Mouse (Mus musculus) embryonic facial prominence, embryonic 14.5 days (tissue): Measurements from ENCODE around the gene Btbd1. TPM values are rescaled to one million over a fixed set of nuclear protein-coding genes. Genes with fewer than 3 reads are reported as not detected.
A peak's percentile ranks its signal among the peaks of the same experiment; 100 is the strongest.

Experiments
- ATAC-seq: fragments of 200-750 bp; cut with Nextera tagmentation; 2 replicates; pipeline ENCODE4 v1.8.0; 2017; ENCODE audit warnings: low read depth, moderate number of reproducible peaks, moderate TSS enrichment
- DNase-seq: peaks from one replicate; pipeline ENCODE4 v3.0.0-alpha.2; 2015; ENCODE audit warnings: low spot score
- H3K27ac ChIP-seq: fragments of 300-500 bp; sonication (generic); replicated peaks from 2 replicates; pipeline ENCODE4 v1.5.1; 2014; ENCODE audit warnings: low read depth, mild to moderate bottlenecking, low read length, moderate library complexity
- H3K27me3 ChIP-seq: fragments of 300-500 bp; sonication (generic); replicated peaks from 2 replicates; pipeline ENCODE4 v1.6.1; 2014; ENCODE audit warnings: low read length; ENCODE audit not compliant: control insufficient read depth, insufficient read depth
- H3K36me3 ChIP-seq: fragments of 300-500 bp; sonication (generic); 2 replicates; pipeline ENCODE4 v1.6.1; 2014; ENCODE audit warnings: low read length, mixed read lengths; ENCODE audit not compliant: control insufficient read depth, insufficient read depth
- H3K4me1 ChIP-seq: fragments of 300-500 bp; sonication (generic); 2 replicates; pipeline ENCODE4 v1.6.1; 2014; ENCODE audit warnings: antibody characterized with exemption, low read length; ENCODE audit not compliant: control insufficient read depth, insufficient read depth
- H3K4me2 ChIP-seq: fragments of 300-500 bp; sonication (generic); 2 replicates; pipeline ENCODE4 v1.6.1; 2014; ENCODE audit warnings: low read depth, mild to moderate bottlenecking, low read length, moderate library complexity, mixed read lengths
- H3K4me3 ChIP-seq: fragments of 300-500 bp; sonication (generic); 2 replicates; pipeline ENCODE4 v1.5.1; 2014; ENCODE audit warnings: low read depth, mild to moderate bottlenecking, low read length
- H3K9ac ChIP-seq: fragments of 300-500 bp; sonication (generic); 2 replicates; pipeline ENCODE4 v1.6.1; 2014; ENCODE audit warnings: low read depth, mild to moderate bottlenecking, low read length, moderate library complexity, mixed read lengths
- H3K9me3 ChIP-seq: fragments of 300-500 bp; sonication (generic); 2 replicates; pipeline ENCODE4 v1.6.1; 2016; ENCODE audit warnings: low read length; ENCODE audit not compliant: control insufficient read depth
- WGBS: fragments of 180-500 bp; shearing (Covaris S2); extraction: QIAGEN DNeasy Blood & Tissue Kit; methylation state at CpG from one replicate; pipeline ENCODE4 v1.1.7; 2014; 5-methylcytosine and 5-hydroxymethylcytosine counted together
- polyA plus RNA-seq: library from polyadenylated mRNA; unstranded; fragments of >200 nt; fragmentation: Nextera tagmentation; extraction: Ambion mirVana; gene quantifications from 2 replicates; pipeline ENCODE4 v1.2.1, GENCODE M21; 2014

Btbd1 gene
- polyA plus RNA-seq, 1 experiment from 2014 or later = 109 TPM

- Histone ChIP-seq H3K9me3 (no peaks in the 10 kb centered on the region), H3K36me3 (no peaks in the 10 kb centered on the region), H3K27me3 (peaks cover 28% of the 10 kb centered on the region), H3K4me2 (no peak overlapping the region), H3K9ac (no peak overlapping the region), H3K27ac (no peak overlapping the region), H3K4me3 (no peak overlapping the region), H3K4me1 (peaks cover 6% of the 10 kb centered on the region; the same call in 1 of the 2 replicates)
- no peak for ATAC-seq
- 59% methylated on average over 4 of the region's 4 CpGs for WGBS
- DNase-seq = no peak
Observed at GRCm38 (mm10) chr7:81856221-81856620, 27.0 kb upstream of the Btbd1 start.

DNA sequence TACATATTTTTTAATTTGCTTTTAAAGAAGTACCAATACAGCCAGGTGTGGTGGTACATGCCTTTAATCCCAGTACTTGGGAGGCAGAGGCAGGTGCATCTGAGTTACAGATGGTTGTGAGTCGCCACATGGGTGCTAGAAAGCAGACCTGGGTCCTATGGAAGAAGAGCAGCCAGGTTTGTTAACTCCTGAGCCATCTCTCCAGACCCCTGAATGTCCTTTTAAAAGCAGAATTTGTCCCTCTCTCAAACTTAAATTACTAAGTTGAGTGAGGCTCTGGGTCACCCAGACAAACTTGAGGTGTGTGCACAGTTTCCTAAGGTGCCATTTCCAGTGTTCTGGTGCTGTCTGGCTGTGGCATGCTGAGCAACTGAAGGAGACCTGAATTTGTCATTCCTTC is 26.5 kb upstream of the Btbd1 start, which contains the start of gene Gm10160:
Gene Gm10160, minus strand, starts transcription at position 101 of the 400 bp plus-strand sequence.
- no peak for DNase-seq
- H3K9me3 ChIP-seq = no peaks in the 10 kb centered on the region
- peaks cover 28% of the 10 kb centered on the region for H3K27me3 ChIP-seq
- ATAC-seq = no peak
- H3K36me3 ChIP-seq = no peaks in the 10 kb centered on the region
- H3K9ac ChIP-seq = no peak within 1 kb of the TSS
- no peak within 1 kb of the TSS for H3K27ac ChIP-seq
- H3K4me3 ChIP-seq = no peak within 1 kb of the TSS
- no peak within 1 kb of the TSS for H3K4me2 ChIP-seq
- 68% methylated on average over 1 of the region's 1 CpGs for WGBS
- peaks cover 6% of the 10 kb centered on the region; the same call in 1 of the 2 replicates for H3K4me1 ChIP-seq

GRCm38 (mm10) chr7:81854568-81855307 is 25.5 kb upstream of the Btbd1 start:
- 66% methylated on average over 8 of the region's 8 CpGs for WGBS
- Histone ChIP-seq H3K9me3 (no peaks in the 10 kb centered on the region), H3K36me3 (no peaks in the 10 kb centered on the region), H3K4me3 (no peak overlapping the region), H3K4me1 (peaks cover 4% of the 10 kb centered on the region; the same call in 1 of the 2 replicates), H3K27ac (no peak overlapping the region), H3K4me2 (no peak overlapping the region), H3K9ac (no peak overlapping the region), H3K27me3 (peaks cover 19% of the 10 kb centered on the region)
- peak; percentile 79 for DNase-seq
- ATAC-seq = peak; percentile 59; the same call in 1 of the 2 replicates

GRCm38 (mm10) chr7:81851706-81852105 is 22.5 kb upstream of the Btbd1 start:
- DNase-seq (no peak), ATAC-seq (no peak)
- 74% methylated on average over 3 of the region's 3 CpGs for WGBS
- Histone ChIP-seq H3K9ac (no peak overlapping the region), H3K36me3 (no peaks in the 10 kb centered on the region), H3K4me2 (no peak overlapping the region), H3K4me1 (peaks cover 3% of the 10 kb centered on the region; the same call in 1 of the 2 replicates), H3K27me3 (no peaks in the 10 kb centered on the region), H3K27ac (no peak overlapping the region), H3K9me3 (no peaks in the 10 kb centered on the region), H3K4me3 (no peak overlapping the region)

DNA sequence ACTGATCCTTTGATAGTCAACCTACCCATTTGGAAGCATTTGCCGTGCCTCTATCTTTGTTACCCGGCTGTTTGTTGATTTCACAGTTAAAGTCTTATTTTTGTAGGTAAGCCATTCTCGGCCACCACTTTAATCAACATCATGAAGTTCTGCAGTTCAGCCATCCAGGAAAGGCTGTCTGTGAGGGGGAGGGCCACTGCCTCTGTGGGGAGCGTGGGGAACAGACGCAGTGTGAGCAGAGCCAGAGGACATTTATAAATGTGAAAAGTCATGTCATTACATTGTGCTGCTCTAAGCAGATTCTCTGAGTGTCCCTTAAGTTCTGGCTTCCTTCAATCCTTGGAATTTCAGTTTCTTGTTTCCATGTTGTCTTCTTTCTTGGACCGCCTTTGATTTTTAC is 20.9 kb upstream of the Btbd1 start:
- H3K4me2 ChIP-seq = no peak overlapping the region
- H3K27ac ChIP-seq = no peak overlapping the region
- H3K27me3 ChIP-seq = no peaks in the 10 kb centered on the region
- ATAC-seq (no peak), DNase-seq (no peak)
- WGBS = 88% methylated on average over 6 of the region's 6 CpGs
- no peaks in the 10 kb centered on the region for H3K9me3 ChIP-seq
- H3K36me3 ChIP-seq = no peaks in the 10 kb centered on the region
- H3K9ac ChIP-seq = no peak overlapping the region
- peaks cover 3% of the 10 kb centered on the region; the same call in 1 of the 2 replicates for H3K4me1 ChIP-seq
- H3K4me3 ChIP-seq = no peak overlapping the region

- no peak for ATAC-seq
- H3K27me3 ChIP-seq = no peaks in the 10 kb centered on the region
- H3K9ac ChIP-seq = no peak overlapping the region
- H3K4me2 ChIP-seq = no peak overlapping the region
- no peaks in the 10 kb centered on the region for H3K9me3 ChIP-seq
- H3K4me3 ChIP-seq = no peak overlapping the region
- H3K4me1 ChIP-seq = peaks cover 3% of the 10 kb centered on the region; the same call in 1 of the 2 replicates
- 85% methylated on average over 7 of the region's 7 CpGs for whole genome bisulfite sequencing
- DNase-seq = no peak
- H3K27ac ChIP-seq = no peak overlapping the region
- no peaks in the 10 kb centered on the region for H3K36me3 ChIP-seq
Observed at GRCm38 (mm10) chr7:81849633-81850032, 20.4 kb upstream of the Btbd1 start.

- H3K9me3 ChIP-seq = no peaks in the 10 kb centered on the region
- 84% methylated on average over 5 of the region's 5 CpGs for WGBS
- no peak overlapping the region for H3K4me2 ChIP-seq
- H3K4me3 ChIP-seq = no peak overlapping the region
- ATAC-seq (no peak), DNase-seq (no peak)
- no peak overlapping the region for H3K27ac ChIP-seq
- H3K27me3 ChIP-seq = no peaks in the 10 kb centered on the region
- H3K36me3 ChIP-seq = no peaks in the 10 kb centered on the region
- peaks cover 3% of the 10 kb centered on the region; the same call in 1 of the 2 replicates for H3K4me1 ChIP-seq
- H3K9ac ChIP-seq = no peak overlapping the region
Observed at GRCm38 (mm10) chr7:81849214-81849613, 20.0 kb upstream of the Btbd1 start.

- H3K4me1 ChIP-seq = peaks cover 3% of the 10 kb centered on the region; the same call in 1 of the 2 replicates
- H3K9me3 ChIP-seq = no peaks in the 10 kb centered on the region
- H3K4me2 ChIP-seq = no peak overlapping the region
- no peak overlapping the region for H3K27ac ChIP-seq
- no peaks in the 10 kb centered on the region for H3K36me3 ChIP-seq
- H3K27me3 ChIP-seq = no peaks in the 10 kb centered on the region
- peak; percentile 33 for DNase-seq
- no peak for ATAC-seq
- H3K9ac ChIP-seq = no peak overlapping the region
- H3K4me3 ChIP-seq = no peak overlapping the region
- 41% methylated on average over 4 of the region's 4 CpGs for WGBS
Observed at GRCm38 (mm10) chr7:81847777-81848176, 18.5 kb upstream of the Btbd1 start.

- Histone ChIP-seq H3K4me1 (peaks cover 3% of the 10 kb centered on the region; the same call in 1 of the 2 replicates), H3K4me3 (no peak overlapping the region), H3K27me3 (no peaks in the 10 kb centered on the region), H3K9me3 (no peaks in the 10 kb centered on the region), H3K36me3 (no peaks in the 10 kb centered on the region), H3K27ac (no peak overlapping the region), H3K9ac (no peak overlapping the region), H3K4me2 (no peak overlapping the region)
- ATAC-seq = peak; percentile 68
- WGBS = 23% methylated on average over 8 of the region's 8 CpGs
- no peak for DNase-seq
Observed at GRCm38 (mm10) chr7:81847010-81847409, 17.8 kb upstream of the Btbd1 start.
